Mouse (Mus musculus): ENCODE measurements around the gene Ankrd50.

DNA sequence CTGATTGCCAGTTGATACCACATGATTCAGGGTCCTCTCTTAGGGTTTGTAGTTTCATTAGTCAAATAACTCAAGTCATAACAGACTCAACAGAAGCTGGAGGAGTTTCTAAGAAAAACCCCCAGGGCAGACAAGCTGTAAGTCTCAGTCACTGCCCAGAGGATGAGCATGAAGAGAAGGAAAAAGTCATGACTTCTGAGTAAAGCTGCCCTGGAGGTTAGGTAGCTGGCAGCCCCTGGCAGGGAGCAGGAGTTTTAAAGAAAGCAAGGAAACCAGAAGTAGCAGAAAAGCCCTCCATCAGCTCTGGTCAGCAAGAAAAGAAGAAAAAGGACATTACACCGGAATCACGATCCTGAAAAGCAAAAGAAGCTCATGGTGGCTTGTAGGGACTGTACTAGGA is 50.2 kb downstream of the Ankrd50 start:
- TF ChIP-seq CTCF (IDR thresholded peaks at IDR 0.05; ENCODE audit: extremely low read depth, insufficient read depth, low read length) (no peak), POLR2A (IDR thresholded peaks at IDR 0.05; ENCODE audit: extremely low read depth, insufficient read depth, low read length) (no peak)
